Mouse (Mus musculus): ENCODE results near the gene Usp42. TPM values are rescaled to one million over a fixed set of nuclear protein-coding genes. Genes with fewer than 3 reads are reported as not detected.

Gene Usp42
- polyA plus RNA-seq, 1 experiment = 3.9 TPM

DNA sequence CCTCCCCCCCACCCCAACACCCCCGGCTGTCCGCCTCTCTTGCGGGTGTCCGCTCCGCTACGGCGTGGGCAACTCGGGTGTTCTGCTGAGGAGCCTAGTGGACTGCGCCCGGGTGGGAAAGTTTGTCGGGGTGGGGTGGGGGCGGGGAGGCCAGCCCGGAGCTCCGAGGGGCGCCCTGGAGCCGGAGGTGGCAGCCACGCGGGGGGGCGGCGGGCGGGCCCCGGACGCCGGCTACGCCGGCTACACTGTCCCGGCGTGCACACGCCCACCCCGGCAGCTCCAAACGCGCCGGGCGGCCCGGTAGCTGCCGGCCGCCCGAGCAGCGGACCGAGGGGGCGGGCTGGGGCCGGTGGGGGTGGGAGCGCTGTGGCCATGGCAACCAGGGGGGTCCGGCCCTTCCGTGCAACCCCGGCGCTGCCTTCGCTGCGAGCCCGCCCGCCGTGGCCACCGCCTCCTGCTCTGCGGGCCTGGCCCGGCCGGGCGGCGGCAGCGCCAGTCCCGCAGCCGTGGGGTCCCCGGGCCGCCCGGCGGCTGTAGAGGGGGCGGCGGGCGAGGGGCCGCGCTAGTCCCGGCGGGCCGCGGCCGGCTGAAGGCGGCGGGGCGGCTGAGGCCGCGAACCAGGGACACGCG, 482 bp downstream of the Usp42 start:
- Histone ChIP-seq H3K27ac (ENCODE audit: insufficient read depth, low read depth, low read length) (peak overlapping the region; percentile 14; the same call in 1 of the 2 replicates), H3K27me3 (replicated peaks; ENCODE audit: control insufficient read depth, insufficient read depth, low read length) (no peaks in the 10 kb centered on the region), H3K4me3 (ENCODE audit: insufficient read depth, low read depth, low read length) (peak overlapping the region; percentile 81), H3K36me3 (ENCODE audit: control insufficient read depth, insufficient read depth, low read length) (peaks cover 2% of the 10 kb centered on the region), H3K4me1 (ENCODE audit: control insufficient read depth, insufficient read depth, low read length) (no peaks in the 10 kb centered on the region)
- WGBS = 1% methylated on average over 77 of the region's 82 CpGs
- DNase-seq = peak; percentile 17
- TF ChIP-seq CTCF (conservative IDR thresholded peaks at IDR 0.05; ENCODE audit: insufficient read depth, insufficient read length, low read depth, low read length) (no peak), POLR2A (IDR thresholded peaks at IDR 0.05; ENCODE audit: low read depth, low read length) (no peak)

DNA sequence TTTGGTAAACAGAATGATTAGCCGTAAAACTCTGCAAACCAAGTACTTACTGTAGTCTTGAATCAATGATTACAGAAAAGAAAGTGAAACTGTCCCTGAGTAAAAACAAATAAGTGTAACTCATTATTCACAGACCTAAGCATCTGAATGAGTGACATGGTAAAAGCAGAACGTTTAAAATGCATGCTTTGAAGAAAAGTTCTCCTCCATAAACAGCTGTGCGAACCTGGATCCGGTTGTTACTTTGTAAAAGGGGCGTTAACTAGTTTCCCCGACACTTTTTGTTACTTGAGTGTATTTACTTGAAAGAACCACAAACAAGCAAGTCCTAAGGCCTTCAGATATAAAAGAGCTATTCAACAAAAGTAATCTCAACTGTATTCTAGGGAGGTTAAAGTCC, 1.2 kb downstream of the Usp42 start:
- H3K36me3 ChIP-seq (ENCODE audit: control insufficient read depth, insufficient read depth, low read length) = peaks cover 3% of the 10 kb centered on the region
- no peak for DNase-seq
- H3K4me3 ChIP-seq (ENCODE audit: insufficient read depth, low read depth, low read length) = peak overlapping the region; percentile 81; the same call in 1 of the 2 replicates
- no peaks in the 10 kb centered on the region for H3K4me1 ChIP-seq (ENCODE audit: control insufficient read depth, insufficient read depth, low read length)
- no peak overlapping the region for H3K27ac ChIP-seq (ENCODE audit: insufficient read depth, low read depth, low read length)
- H3K27me3 ChIP-seq (replicated peaks; ENCODE audit: control insufficient read depth, insufficient read depth, low read length) = no peaks in the 10 kb centered on the region
- TF ChIP-seq POLR2A (IDR thresholded peaks at IDR 0.05; ENCODE audit: low read depth, low read length) (no peak), CTCF (conservative IDR thresholded peaks at IDR 0.05; ENCODE audit: insufficient read depth, insufficient read length, low read depth, low read length) (no peak)
- WGBS = 2% methylated on average over 6 of the region's 6 CpGs

DNA sequence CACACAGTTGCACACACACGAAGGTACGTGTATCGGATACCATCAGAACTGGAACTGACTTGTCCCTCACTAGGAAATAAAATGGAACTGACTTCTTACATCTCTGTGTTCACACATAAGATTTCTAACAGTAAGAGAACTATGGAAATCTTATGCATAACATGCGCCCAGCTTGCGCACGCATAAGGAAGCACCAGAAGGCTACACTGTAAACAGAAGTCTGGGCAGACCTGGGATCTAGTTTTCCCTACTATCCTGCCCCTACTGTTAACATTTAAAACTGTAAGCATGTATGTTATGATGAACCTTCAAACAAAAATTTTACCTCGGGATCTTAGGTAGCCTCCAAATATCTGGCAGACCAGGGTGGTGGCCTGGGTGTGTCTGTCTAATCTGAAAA, 10.1 kb downstream of the Usp42 start:
- no peaks in the 10 kb centered on the region for H3K27me3 ChIP-seq (replicated peaks; ENCODE audit: control insufficient read depth, insufficient read depth, low read length)
- H3K4me3 ChIP-seq (ENCODE audit: insufficient read depth, low read depth, low read length) = no peak overlapping the region
- no peak for DNase-seq
- H3K27ac ChIP-seq (ENCODE audit: insufficient read depth, low read depth, low read length) = no peak overlapping the region
- no peaks in the 10 kb centered on the region for H3K4me1 ChIP-seq (ENCODE audit: control insufficient read depth, insufficient read depth, low read length)
- no peak for TF ChIP-seq CTCF (conservative IDR thresholded peaks at IDR 0.05; ENCODE audit: insufficient read depth, insufficient read length, low read depth, low read length)
- TF ChIP-seq POLR2A (IDR thresholded peaks at IDR 0.05; ENCODE audit: low read depth, low read length) = no peak
- H3K36me3 ChIP-seq (ENCODE audit: control insufficient read depth, insufficient read depth, low read length) = peaks cover 4% of the 10 kb centered on the region
- 95% methylated on average over 7 of the region's 7 CpGs for WGBS

DNA sequence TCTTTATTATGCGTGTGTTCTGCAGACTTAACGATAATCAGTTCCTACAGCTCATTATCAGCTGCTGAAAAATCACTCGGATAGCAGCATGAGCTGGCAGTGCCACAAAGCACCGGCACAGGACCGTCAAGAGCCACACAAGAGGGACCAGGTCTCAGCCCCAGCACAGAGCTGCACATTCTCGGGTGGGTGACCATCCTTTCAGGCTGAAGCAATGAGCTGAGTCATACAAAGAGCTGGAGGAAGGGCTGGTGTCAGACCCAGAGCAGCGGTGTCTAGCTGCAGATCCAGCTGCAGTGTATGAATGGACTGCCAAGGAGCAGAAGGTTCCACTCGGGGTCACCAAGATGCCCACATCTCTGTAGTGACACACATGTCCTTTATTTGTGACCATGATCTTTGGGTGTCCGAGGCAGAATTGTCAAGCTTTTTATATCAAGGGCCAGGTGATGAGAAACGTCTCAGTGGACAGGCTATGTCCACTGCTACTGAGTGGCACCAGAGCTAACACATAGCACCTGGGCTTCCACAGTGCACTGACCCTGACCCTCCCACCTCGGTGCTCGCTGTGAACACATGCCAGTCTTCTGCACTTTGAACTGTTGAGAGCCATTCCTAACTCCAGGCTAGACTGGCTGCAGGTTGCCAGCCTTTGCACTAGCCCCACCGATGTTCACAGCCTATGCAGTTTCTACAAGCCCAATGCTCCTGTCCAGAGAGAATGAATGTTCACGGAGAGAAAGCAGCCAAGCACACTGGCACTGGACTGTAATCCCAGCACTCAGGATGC, 19.9 kb downstream of the Usp42 start:
- peaks cover 7% of the 10 kb centered on the region for H3K36me3 ChIP-seq (ENCODE audit: control insufficient read depth, insufficient read depth, low read length)
- 77% methylated on average over 14 of the region's 14 CpGs for WGBS
- DNase-seq = peak; percentile 33
- no peak overlapping the region for H3K4me3 ChIP-seq (ENCODE audit: insufficient read depth, low read depth, low read length)
- no peaks in the 10 kb centered on the region for H3K4me1 ChIP-seq (ENCODE audit: control insufficient read depth, insufficient read depth, low read length)
- H3K27ac ChIP-seq (ENCODE audit: insufficient read depth, low read depth, low read length) = no peak overlapping the region
- TF ChIP-seq POLR2A (IDR thresholded peaks at IDR 0.05; ENCODE audit: low read depth, low read length) (no peak), CTCF (conservative IDR thresholded peaks at IDR 0.05; ENCODE audit: insufficient read depth, insufficient read length, low read depth, low read length) (no peak)
- H3K27me3 ChIP-seq (replicated peaks; ENCODE audit: control insufficient read depth, insufficient read depth, low read length) = no peaks in the 10 kb centered on the region

DNA sequence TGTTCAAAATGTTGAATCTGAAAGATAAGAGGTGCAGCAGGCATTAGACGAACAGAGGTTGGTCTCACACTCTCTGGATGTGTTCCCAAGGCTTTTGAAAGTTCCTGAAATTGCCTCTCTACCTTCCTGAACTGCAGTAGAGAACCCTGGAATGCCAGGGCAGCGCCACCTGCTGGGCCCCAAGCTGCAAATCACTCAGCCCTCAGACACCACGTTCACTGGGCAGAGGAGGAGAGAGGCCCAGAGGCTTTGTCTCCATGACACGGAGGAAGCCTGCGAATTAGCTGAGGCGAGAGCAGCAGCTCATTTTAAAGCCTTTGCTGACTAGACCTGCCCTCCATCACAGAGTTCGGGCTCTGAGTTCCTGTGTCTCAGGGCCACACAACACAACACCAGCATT, 20.8 kb downstream of the Usp42 start:
- peaks cover 7% of the 10 kb centered on the region for H3K36me3 ChIP-seq (ENCODE audit: control insufficient read depth, insufficient read depth, low read length)
- no peak overlapping the region for H3K27ac ChIP-seq (ENCODE audit: insufficient read depth, low read depth, low read length)
- WGBS = 9% methylated on average over 7 of the region's 7 CpGs
- TF ChIP-seq CTCF (conservative IDR thresholded peaks at IDR 0.05; ENCODE audit: insufficient read depth, insufficient read length, low read depth, low read length) (peak; percentile 86), POLR2A (IDR thresholded peaks at IDR 0.05; ENCODE audit: low read depth, low read length) (no peak)
- DNase-seq = peak; percentile 70
- H3K27me3 ChIP-seq (replicated peaks; ENCODE audit: control insufficient read depth, insufficient read depth, low read length) = no peaks in the 10 kb centered on the region
- H3K4me1 ChIP-seq (ENCODE audit: control insufficient read depth, insufficient read depth, low read length) = no peaks in the 10 kb centered on the region
- no peak overlapping the region for H3K4me3 ChIP-seq (ENCODE audit: insufficient read depth, low read depth, low read length)

DNA sequence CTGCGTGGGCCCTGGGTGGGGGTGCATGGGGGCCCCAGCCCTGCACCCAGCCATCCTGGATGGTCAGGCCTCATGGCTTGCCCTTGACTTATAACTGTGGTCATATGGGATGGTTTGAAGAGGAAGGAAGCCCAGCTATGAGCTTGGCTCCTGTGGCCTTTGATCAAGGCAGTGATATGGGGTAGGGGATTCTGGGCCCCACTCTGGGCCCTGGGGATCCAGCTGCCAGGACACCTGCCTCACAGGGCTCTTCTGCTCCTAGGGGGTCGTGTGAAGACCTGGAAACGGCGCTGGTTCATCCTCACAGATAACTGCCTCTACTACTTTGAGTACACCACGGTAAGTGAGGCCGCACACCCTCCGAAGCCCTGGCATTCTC, 25.3 kb downstream of the Usp42 start:
- no peak for TF ChIP-seq POLR2A (IDR thresholded peaks at IDR 0.05; ENCODE audit: low read depth, low read length)
- no peak for TF ChIP-seq CTCF (conservative IDR thresholded peaks at IDR 0.05; ENCODE audit: insufficient read depth, insufficient read length, low read depth, low read length)
- DNase-seq = no peak
- Histone ChIP-seq H3K27ac (ENCODE audit: insufficient read depth, low read depth, low read length) (0 out of 2 replicates have a peak overlapping the region, but pooled peaks have one; percentile 13), H3K4me1 (ENCODE audit: control insufficient read depth, insufficient read depth, low read length) (no peaks in the 10 kb centered on the region), H3K36me3 (ENCODE audit: control insufficient read depth, insufficient read depth, low read length) (peaks cover 2% of the 10 kb centered on the region), H3K27me3 (replicated peaks; ENCODE audit: control insufficient read depth, insufficient read depth, low read length) (no peaks in the 10 kb centered on the region), H3K4me3 (ENCODE audit: insufficient read depth, low read depth, low read length) (no peak overlapping the region)
- WGBS = 83% methylated on average over 7 of the region's 7 CpGs
